Mouse (Mus musculus): ENCODE data around the gene Ints1.

Ints1 gene

DNA sequence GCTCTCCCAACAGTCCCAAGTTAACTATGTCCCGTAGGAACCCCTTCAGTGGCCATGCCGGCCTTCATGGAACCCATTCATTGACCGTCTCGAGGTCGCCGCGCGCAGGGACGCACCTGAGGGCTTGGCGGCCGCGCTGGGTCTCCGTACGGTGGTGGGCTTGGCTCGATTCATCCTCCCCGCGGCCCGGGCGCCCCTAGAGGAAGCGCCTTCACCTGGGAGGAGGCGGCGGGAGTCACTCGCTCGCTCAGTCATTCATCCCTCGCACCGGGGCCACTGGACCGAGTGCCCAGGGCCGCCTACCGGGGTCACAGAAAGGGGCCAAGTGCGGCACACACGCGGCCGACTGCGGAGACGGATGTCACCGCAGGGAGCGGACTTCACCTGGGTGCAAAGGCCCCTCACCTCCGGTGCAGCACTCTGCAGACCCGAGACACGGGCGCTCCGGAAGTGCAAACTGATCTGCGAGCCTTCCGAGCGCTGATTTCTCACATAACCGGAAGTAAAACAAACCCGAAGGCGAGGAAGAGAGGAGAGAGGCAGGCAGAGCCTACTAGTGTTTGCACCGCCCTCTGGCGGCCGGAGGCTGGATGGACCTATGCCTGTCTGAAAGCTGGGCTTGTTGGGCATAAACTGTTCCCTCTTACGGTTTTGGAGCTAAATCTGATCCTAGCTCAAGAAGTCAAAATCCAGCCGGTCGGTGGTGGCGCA lies at the start of gene Ints1:
TSS of gene Ints1 (minus strand) at position 459 of the 711 bp plus-strand sequence.
- peak; percentile 97 for DNase-seq

GRCm38 (mm10) chr5:139824531-139824930 lies 49.1 kb upstream of the Ints1 start:
- no peak for DNase-seq

- no peak for DNase-seq
Observed at GRCm38 (mm10) chr5:139821466-139822459, 46.3 kb upstream of the Ints1 start.

- no peak for DNase-seq
Observed at GRCm38 (mm10) chr5:139819538-139820181, 44.2 kb upstream of the Ints1 start, which contains the start of gene Tmem184a. Tmem184a (minus strand) TSS chr5:139819917.

DNA sequence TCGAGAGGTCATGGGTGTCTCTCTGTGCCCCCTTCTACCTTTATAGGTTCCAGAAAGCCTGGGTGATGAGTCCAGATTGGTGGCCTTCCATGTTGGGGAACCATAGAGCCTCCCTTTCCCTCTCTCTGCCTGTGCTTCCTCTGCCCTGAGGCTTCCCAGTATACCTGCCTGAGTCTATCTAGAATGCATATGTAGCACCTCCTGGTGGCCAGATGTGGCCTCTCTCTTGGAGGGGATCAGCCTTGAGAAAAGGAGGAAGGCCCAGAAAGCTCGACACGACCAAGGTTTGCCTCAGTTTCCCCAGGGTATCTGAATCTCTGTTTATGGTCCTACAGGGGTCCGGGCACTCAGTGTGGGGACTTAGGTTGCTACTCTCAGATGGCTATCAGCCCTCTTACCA lies 43.3 kb upstream of the Ints1 start:
- DNase-seq, result peak; percentile 44

- DNase-seq, result no peak
Observed at GRCm38 (mm10) chr5:139818056-139818455, 42.6 kb upstream of the Ints1 start.

DNA sequence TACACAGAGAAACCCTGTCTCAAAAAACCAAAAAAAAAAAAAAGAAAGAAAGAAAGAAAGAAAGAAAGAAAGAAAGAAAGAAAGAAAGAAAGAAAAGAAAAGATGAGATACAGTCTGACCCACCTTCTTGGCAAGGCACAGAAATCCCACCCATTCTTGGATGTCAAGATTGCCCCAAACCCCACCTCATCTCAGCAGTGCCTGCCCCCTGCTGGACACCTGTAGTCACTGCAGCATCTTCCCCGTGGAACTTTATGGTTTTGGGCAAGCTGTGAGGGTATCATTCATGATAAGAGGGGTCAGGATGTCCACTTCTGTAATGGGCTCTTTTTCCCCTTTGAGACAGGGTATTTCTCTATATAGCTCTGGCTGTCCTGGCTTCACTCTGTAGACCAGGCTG lies 41.8 kb upstream of the Ints1 start:
- DNase-seq, result no peak

DNA sequence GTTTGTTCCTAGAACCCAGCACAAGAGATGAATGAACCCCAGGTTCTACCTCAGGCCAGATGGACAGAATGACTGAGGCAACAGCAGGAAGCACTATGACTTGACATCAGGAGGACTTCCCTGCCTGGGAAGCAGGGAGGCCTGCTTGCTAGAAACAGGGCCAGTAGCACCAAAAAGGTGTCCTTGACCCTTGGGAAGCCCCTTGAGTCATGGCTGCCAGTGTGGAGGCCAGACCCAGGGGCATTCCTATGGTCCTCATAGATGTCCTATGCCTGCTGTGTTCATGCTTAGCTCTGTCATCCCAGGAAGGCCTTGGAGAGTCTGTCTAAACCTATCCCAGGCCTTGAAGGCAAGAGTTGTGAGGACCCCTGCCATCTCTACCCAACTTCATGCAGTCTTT lies 41.0 kb upstream of the Ints1 start:
- no peak for DNase-seq

DNA sequence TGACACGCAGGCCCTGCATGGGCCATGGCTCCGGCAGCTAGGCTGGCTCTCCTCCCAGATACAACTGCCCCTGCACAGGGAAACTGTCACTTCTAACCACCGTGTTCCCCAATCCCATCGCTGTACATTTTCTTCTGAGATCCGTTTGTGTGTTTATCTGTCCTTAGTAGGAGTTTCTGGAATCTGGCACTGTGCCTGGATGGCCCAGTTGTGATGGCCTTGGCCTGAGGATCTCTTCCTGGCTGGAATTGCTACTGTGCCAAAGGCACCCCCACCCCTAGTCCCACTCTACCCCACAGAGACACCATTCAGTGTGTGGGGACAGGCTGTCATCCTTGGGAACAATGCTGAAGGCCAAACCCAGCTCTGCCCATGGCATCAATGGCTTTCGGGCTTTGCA lies 40.5 kb upstream of the Ints1 start:
- no peak for DNase-seq

DNA sequence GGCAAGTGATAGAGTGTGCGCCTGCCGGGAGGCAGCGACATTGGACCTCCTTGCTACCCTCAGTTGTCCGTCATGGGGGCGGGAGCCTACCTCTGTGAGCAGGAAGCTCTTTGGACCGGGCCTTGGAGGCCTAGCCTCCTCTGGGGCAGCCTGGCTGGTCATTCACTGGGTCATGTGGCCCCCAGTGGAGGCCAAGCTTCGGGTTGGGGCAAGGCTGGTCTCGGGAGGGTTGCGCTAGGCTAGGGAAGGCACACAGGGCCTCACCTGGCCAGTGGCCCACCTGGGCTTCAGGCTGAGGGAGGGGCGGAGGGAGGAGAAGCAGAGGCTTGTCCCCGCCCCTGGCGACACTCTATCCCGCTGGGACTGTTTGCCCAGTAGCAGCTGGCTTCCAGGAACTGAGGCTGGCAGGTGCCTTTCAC lies 38.5 kb upstream of the Ints1 start:
- DNase-seq, result no peak

DNA sequence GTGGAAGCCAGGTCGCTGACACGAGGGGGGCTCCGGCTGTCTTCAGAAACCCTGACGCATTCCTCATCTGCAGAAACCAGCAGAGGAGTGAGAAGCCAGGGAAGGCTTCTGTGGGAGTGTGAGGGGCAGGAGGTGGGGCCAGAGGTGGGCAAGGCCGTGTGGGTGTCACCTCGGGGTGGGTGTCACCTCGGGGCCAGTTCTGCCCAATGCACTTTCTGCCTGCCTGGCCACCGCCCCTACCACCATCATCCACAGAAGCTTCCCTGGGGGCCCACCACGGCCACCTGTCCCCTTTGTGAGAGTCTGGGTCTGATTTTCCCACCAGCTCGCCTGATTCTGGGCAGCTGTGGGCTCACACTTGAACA lies 37.6 kb upstream of the Ints1 start:
- no peak for DNase-seq

GRCm38 (mm10) chr5:139812398-139813125 lies 37.1 kb upstream of the Ints1 start:
- DNase-seq, result no peak

DNA sequence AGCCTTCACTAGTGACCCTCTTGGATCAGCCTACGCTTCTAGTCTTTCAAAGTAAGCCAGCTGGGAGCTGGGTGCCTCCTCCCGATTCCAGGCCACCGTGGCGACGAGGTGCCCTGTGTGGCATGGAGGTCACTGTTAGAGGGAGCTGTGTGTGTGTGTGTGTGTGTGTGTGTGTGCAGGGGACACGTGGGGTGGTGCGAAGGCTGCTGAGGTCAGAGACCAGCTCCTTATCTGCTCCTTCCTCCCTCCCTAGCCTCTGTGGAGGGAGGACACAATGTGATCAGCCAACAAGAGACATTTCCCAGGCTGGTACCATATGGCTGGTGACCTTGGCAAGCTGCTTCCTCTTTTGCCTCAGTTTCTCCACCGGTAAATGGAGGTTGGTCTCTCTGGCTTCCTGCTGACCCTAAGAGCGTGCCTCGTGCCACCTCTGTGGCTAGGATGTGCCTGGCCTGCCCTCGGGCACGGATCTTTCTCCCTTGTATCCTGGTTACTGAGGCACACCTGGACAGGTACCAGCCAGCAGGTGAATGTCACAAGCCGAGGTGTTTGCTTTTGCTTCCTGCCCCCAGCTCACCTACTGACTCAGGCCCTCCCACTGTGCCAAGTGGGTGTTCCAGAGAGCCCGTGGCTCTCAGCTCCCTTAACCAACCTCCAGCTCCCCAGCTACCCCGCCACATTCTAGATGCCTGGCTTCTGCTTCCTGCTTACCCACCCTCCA lies 36.4 kb upstream of the Ints1 start:
- no peak for DNase-seq

GRCm38 (mm10) chr5:139809397-139809796 lies 33.9 kb upstream of the Ints1 start:
- DNase-seq, result no peak

GRCm38 (mm10) chr5:139805924-139806323 lies 30.4 kb upstream of the Ints1 start:
- no peak for DNase-seq

DNA sequence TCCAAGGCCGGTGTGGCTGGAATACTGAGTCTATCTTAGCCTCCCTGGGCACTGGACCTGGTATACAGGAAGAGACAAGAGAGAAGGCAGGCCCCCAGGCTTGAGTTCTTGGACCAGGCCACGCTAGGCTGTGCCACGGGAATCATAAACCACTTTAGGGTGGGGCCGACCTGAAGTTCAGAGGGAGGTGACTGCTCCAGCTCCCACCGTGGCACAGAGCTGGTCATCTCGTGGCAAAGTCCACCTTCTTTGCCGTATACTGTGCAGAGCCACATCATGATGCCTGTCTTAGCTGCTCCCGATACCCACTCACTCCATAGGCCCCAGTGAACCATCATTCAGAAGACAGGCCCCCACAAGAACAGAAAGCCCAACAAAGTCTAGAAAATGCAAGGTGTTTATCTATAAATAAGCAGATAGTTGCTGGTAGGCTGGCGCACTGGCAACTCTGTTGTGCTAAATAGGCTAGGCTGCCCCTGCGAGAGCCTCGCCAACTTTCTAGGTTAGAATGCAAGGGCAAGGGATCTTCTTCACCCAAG lies 29.2 kb upstream of the Ints1 start:
- no peak for DNase-seq

DNA sequence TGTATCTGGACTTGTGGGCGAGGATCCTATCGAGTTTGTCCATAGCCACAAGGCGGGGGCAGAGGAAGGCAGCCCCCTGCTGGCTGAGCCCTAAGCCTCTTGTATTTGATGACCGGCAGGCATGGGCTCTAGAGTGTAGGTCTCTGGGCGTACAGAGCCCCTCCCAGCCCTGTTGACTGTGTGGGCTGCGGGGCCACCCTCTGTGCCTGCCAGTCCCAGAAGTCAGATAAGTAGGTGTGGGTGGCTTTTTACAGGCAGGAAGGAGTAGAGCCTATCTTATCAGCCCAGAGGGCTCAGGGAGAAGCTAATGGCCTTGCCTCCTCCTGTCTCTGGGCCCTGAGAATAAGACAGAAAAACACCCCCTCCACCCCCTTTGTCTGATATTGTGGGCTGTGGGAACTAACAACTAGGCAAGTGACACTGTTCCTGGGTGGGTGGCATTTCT lies 28.7 kb upstream of the Ints1 start:
- peak; percentile 35 for DNase-seq

GRCm38 (mm10) chr5:139803601-139804102 lies 28.2 kb upstream of the Ints1 start:
- peak; percentile 92 for DNase-seq

DNA sequence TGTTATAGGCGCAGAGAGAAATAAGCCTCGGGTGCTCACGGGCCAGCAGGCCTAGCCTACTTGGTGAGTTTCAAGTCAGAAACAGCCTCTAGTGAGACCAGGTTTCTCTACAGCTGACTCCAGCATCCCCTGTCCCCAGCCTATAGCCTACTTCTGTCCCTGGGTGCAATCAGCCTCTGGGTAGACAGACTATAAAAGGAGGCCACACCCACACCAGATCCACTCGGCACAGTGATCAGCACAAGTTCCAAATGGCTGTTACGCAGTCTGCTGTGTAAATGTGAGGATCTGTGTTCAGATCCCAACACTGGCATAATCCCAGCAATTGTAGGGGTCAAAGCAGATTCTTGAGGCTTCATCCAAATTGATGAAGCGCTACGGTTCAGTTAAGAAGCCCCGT lies 27.7 kb upstream of the Ints1 start:
- no peak for DNase-seq

DNA sequence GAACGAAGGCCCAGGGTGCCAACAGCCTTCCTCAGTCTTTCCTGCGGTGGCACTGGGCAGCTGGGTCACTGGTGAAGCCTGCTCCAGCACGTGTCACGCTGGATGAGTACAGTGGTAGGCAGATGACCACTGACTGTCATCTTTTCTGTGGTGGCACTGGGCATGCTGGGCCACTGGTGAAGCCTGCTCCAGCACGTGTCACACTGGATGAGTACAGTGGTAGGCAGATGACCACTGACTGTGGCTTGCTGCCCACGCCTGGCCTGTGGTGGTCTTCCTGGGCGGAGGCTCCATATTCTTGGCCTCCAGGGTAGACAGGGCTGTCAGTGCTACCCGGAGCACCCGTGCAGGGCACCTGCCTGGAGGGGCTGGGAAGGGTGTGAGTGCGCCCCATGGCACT lies 26.4 kb upstream of the Ints1 start:
- DNase-seq, result no peak

DNA sequence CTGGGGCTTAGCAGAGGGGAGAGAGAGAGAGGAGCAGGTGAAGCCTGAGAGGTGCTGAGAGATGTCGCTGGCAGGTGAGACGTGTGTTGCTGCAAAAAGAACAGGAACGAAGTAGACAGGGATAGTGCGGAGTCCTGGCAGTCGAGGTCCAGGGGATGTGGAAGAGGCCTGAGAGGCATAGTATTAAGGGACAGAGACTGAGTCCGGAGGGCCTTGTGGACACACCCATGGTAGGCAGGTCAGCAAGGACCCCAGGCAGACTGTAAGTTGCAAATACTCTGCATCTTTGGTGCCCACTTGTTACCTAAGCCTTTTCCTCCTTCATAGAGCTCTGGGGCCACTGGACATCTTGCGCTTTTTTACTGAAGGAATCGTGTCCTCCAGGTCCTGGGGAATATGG lies 25.8 kb upstream of the Ints1 start:
- DNase-seq, result no peak
